Mouse (Mus musculus): ENCODE data around the gene Gm9048. TPM values are rescaled to one million over a fixed set of nuclear protein-coding genes. Genes with fewer than 3 reads are reported as not detected.
"Not testable (repeated sequence)": the region's sequence is repeated elsewhere in the genome, so short reads cannot be mapped to it uniquely, and the experiment has no call there.

The Gm9048 gene
- polyA plus RNA-seq (2012; rRNA removed): not detected in 2 replicates

- H3K4me1 ChIP-seq (ENCODE audit: control insufficient read depth, insufficient read depth, low read length); H3K27ac ChIP-seq (ENCODE audit: insufficient read depth, low read length); H3K4me3 ChIP-seq (ENCODE audit: insufficient read depth, low read length): not testable (repeated sequence)
These were observed at the start of gene Gm9048 for GRCm38 (mm10) chr10:118348579-118348978. Gene Gm9048, minus strand, starts transcription at chr10:118348679.

- TF ChIP-seq CTCF (IDR thresholded peaks at IDR 0.05; ENCODE audit: extremely low read depth, insufficient read depth, low read length): peak; percentile 97
- TF ChIP-seq POLR2A (IDR thresholded peaks at IDR 0.05; ENCODE audit: extremely low read depth, insufficient read depth, low read length): no peak
- H3K27ac ChIP-seq (ENCODE audit: insufficient read depth, low read length): no peak overlapping the region
- H3K4me1 ChIP-seq (ENCODE audit: control insufficient read depth, insufficient read depth, low read length): no peaks in the 10 kb centered on the region
- no peak overlapping the region for H3K4me3 ChIP-seq (ENCODE audit: insufficient read depth, low read length)
These were observed 22.0 kb upstream of the Gm9048 start for GRCm38 (mm10) chr10:118370443-118370842.

GRCm38 (mm10) chr10:118369518-118369917, 21.0 kb upstream of the Gm9048 start:
- Histone ChIP-seq H3K27ac (ENCODE audit: insufficient read depth, low read length) (no peak overlapping the region), H3K4me1 (ENCODE audit: control insufficient read depth, insufficient read depth, low read length) (no peaks in the 10 kb centered on the region), H3K4me3 (ENCODE audit: insufficient read depth, low read length) (no peak overlapping the region)
- TF ChIP-seq CTCF (IDR thresholded peaks at IDR 0.05; ENCODE audit: extremely low read depth, insufficient read depth, low read length) (no peak), POLR2A (IDR thresholded peaks at IDR 0.05; ENCODE audit: extremely low read depth, insufficient read depth, low read length) (no peak)

- not testable (repeated sequence) for H3K4me3 ChIP-seq (ENCODE audit: insufficient read depth, low read length); H3K4me1 ChIP-seq (ENCODE audit: control insufficient read depth, insufficient read depth, low read length); H3K27ac ChIP-seq (ENCODE audit: insufficient read depth, low read length)
These were observed 5.5 kb upstream of the Gm9048 start, which contains the start of gene Gm9049 for GRCm38 (mm10) chr10:118354005-118354404. Gene Gm9049, minus strand, starts transcription at chr10:118354105.

- H3K27ac ChIP-seq (ENCODE audit: insufficient read depth, low read length); H3K4me3 ChIP-seq (ENCODE audit: insufficient read depth, low read length); H3K4me1 ChIP-seq (ENCODE audit: control insufficient read depth, insufficient read depth, low read length): not testable (repeated sequence)
These were observed 5.3 kb downstream of the Gm9048 start, which contains the start of gene Gm9046 for GRCm38 (mm10) chr10:118343155-118343554. Gene Gm9046, minus strand, starts transcription at chr10:118343255.

GRCm38 (mm10) chr10:118337731-118338130, 10.7 kb downstream of the Gm9048 start, which contains the start of gene Gm9045:
Gene Gm9045, minus strand, starts transcription at chr10:118337831.
- not testable (repeated sequence) for H3K27ac ChIP-seq (ENCODE audit: insufficient read depth, low read length); H3K4me3 ChIP-seq (ENCODE audit: insufficient read depth, low read length); H3K4me1 ChIP-seq (ENCODE audit: control insufficient read depth, insufficient read depth, low read length)

- not testable (repeated sequence) for H3K4me1 ChIP-seq (ENCODE audit: control insufficient read depth, insufficient read depth, low read length); H3K27ac ChIP-seq (ENCODE audit: insufficient read depth, low read length); H3K4me3 ChIP-seq (ENCODE audit: insufficient read depth, low read length)
These were observed 16.2 kb downstream of the Gm9048 start, which contains the start of gene Gm9044 for GRCm38 (mm10) chr10:118332308-118332707. Gene Gm9044, minus strand, starts transcription at chr10:118332408.

GRCm38 (mm10) chr10:118326869-118327268, 21.6 kb downstream of the Gm9048 start, which contains the start of gene Gm9040:
Gene Gm9040, minus strand, starts transcription at chr10:118326969.
- H3K27ac ChIP-seq (ENCODE audit: insufficient read depth, low read length): not testable (repeated sequence)

GRCm38 (mm10) chr10:118319024-118319423, 29.5 kb downstream of the Gm9048 start:
- Histone ChIP-seq H3K27ac (ENCODE audit: insufficient read depth, low read length) (no peak overlapping the region), H3K4me1 (ENCODE audit: control insufficient read depth, insufficient read depth, low read length) (no peaks in the 10 kb centered on the region), H3K4me3 (ENCODE audit: insufficient read depth, low read length) (no peak overlapping the region)
- TF ChIP-seq POLR2A (IDR thresholded peaks at IDR 0.05; ENCODE audit: extremely low read depth, insufficient read depth, low read length) (no peak), CTCF (IDR thresholded peaks at IDR 0.05; ENCODE audit: extremely low read depth, insufficient read depth, low read length) (no peak)

More at GRCm38 (mm10) chr10:118326869-118327268, 21.6 kb downstream of the Gm9048 start, which contains the start of gene Gm9040:
- not testable (repeated sequence) for H3K4me1 ChIP-seq (ENCODE audit: control insufficient read depth, insufficient read depth, low read length); H3K4me3 ChIP-seq (ENCODE audit: insufficient read depth, low read length)

GRCm38 (mm10) chr10:118302133-118302532, 46.3 kb downstream of the Gm9048 start:
- H3K4me3 ChIP-seq (ENCODE audit: insufficient read depth, low read length); H3K27ac ChIP-seq (ENCODE audit: insufficient read depth, low read length); H3K4me1 ChIP-seq (ENCODE audit: control insufficient read depth, insufficient read depth, low read length): not testable (repeated sequence)

Other genes with a start within 250 kb of the Gm9048 start
- 11.3 and 12.0 TPM in 2 replicates for gene Mdm1, start 206.9 kb downstream of the Gm9048 start, polyA plus RNA-seq (2012; rRNA removed)
- 0.15 and 0.29 TPM in 2 replicates for gene Il22, start 143.7 kb downstream of the Gm9048 start, polyA plus RNA-seq (2012; rRNA removed)
- gene Gm32717, start 107.9 kb downstream of the Gm9048 start, polyA plus RNA-seq (2012; rRNA removed): 0.08 TPM in 1 of 2 replicates, not detected in the other
- gene Gm32802, start 90.0 kb downstream of the Gm9048 start, polyA plus RNA-seq (2012; rRNA removed): 0.08 TPM in 1 of 2 replicates, not detected in the other
- 0.23 and 0.32 TPM in 2 replicates for gene Iltifb, start 53.6 kb downstream of the Gm9048 start, polyA plus RNA-seq (2012; rRNA removed)
- gene Gm9040, start 21.7 kb downstream of the Gm9048 start, polyA plus RNA-seq (2012; rRNA removed): not detected in 2 replicates
- not detected in 2 replicates for gene Gm9044, start 16.3 kb downstream of the Gm9048 start, polyA plus RNA-seq (2012; rRNA removed)
- gene Gm9045, start 10.8 kb downstream of the Gm9048 start, polyA plus RNA-seq (2012; rRNA removed): 0.04 and 0.08 TPM in 2 replicates
- gene Gm9046, start 5.4 kb downstream of the Gm9048 start, polyA plus RNA-seq (2012; rRNA removed): not detected in 2 replicates
- 0.04 and 0.08 TPM in 2 replicates for gene Gm9049, start 5.4 kb upstream of the Gm9048 start, polyA plus RNA-seq (2012; rRNA removed)
- not detected in 2 replicates for gene Ifng, start 92.4 kb upstream of the Gm9048 start, polyA plus RNA-seq (2012; rRNA removed)

All from cortical plate, adult 2 months (tissue).